Mouse (Mus musculus) urinary bladder, postnatal 4 days (tissue): ENCODE measurements around the gene Pde4a.
"Not testable (repeated sequence)": the region's sequence is repeated elsewhere in the genome, so short reads cannot be mapped to it uniquely, and the experiment has no call there.

Experiments used
- DNase-seq, 2 experiments: peaks; one replicate each; pipeline ENCODE4 v3.0.0; 2021 to 2022; ENCODE audit warnings: low spot score in 2 of 2

Pde4a gene

DNA sequence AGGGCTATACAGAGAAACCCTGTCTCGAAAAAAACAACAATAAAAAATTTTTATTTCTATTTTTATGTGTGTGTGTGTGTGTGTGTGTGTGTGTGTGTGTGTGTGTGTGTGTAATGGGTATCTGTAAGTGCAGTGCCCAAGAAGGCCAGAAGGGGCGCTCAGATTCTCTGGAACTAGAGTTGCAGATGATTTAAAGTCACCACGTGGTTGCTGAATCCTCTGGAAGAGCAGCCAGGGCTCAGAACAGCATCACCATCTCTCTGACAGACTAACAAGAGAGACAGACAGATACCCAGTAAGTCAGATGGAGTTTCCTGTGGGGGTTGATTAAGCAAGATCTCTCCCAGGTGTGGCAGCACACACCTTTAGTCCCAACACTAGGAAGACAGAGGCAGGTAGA, 54.3 kb downstream of the Pde4a start:
- DNase-seq, result no peak

DNA sequence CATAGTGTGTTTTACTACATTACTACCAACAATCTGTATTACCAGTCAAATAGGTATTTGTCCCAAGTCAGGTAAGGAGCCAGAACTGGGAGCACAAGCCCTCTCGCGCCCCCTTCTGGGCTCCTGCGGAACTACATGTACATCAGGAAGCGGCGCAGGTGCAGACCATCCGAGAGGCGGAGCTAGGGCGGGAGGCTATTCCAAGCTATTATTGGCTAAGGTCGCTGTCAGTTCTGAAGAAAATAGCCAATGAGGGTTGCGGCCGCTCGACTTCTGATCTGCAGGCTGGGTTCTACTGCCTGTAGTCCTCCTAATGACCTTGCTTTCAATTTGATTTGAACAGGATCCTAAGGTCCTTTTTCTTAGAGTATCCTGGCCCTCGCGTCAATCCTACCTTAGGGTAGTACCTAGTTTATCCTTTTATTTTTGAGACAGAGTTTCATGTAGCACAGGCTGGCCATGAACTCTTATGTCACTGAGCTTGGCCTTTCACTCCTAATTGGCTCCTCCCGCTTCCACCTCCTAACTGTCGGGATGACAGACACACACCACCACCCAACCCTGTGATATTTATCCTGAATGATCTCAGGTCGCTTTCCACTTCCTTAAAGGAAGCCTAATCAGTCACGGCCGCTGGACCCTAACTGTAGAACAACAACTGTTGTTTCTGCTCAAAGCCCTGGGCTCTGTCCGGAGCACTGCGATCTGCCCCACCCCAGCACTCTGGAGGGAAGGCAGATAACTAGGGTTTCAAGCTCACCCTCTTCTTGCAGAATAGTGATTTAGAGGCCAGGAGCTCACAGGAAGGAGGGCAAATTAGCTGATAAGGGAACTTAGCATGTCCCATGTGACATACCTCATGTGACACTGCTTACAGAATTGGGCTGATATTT, 55.2 kb downstream of the Pde4a start:
- peak; percentile 82 to 91 for DNase-seq

DNA sequence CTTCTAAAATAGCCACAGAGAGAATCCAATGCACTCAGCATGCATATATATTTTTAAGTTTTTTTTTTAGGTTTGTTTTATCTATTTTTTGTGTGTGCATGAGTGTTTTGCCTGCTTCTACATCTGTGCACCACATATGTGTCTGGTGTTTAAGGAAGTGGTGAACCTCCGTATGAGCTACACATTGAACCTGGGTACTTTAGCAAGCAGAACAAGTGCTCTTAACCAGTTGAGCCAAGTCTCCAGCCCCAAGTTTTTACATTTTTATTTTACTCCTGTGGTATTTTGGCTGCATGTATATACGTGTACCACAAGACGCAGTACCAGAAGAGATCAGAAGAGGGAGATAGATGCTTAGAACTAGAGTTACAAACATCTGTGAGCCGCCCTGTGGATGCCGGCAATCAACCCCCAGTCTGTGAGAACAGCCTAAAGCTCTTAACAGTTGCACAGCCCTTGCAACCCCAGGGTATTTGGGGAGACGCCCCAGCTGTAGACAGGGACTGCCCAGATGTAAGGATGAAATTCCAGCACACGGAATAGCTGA, 55.9 kb downstream of the Pde4a start:
- DNase-seq, result no peak

DNA sequence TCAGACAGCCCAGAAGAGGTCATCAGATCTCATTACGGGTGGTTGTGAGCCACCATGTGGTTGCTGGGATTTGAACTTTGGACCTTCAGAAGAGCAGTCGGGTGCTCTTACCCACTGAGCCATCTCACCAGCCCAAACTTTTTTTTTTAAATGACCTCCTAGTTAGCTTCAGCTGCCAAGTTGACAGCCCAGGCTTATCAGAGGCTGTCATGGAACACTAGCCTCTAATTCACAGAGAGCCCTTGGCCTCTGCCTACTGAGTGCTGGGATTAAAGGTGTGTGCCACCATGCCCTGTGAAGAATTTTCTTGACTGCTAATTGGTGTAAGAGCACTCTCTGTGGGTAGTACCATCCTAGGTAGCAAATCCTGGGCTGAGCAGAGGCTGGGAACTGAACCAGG, 58.0 kb downstream of the Pde4a start:
- not testable (repeated sequence) for DNase-seq

DNA sequence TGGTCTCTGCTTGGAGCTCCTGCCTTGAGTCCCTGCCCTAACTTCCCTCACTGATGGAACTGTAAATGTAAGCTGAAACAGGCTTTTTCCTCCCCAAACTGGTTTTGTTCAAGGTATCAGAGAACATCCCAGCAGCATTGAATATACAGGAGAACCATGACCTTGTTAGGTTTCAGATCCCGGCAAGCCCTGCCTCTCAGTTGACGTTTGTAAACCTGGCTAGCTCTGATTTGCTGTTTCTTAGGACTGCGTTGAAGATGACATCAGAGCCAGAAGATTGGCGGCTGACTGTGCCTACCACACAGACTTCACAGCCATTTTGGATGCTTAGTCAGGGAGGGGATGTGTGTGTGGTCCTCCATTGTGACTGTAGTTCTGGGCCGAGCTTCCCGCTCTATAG, 58.4 kb downstream of the Pde4a start:
- DNase-seq, result no peak

DNA sequence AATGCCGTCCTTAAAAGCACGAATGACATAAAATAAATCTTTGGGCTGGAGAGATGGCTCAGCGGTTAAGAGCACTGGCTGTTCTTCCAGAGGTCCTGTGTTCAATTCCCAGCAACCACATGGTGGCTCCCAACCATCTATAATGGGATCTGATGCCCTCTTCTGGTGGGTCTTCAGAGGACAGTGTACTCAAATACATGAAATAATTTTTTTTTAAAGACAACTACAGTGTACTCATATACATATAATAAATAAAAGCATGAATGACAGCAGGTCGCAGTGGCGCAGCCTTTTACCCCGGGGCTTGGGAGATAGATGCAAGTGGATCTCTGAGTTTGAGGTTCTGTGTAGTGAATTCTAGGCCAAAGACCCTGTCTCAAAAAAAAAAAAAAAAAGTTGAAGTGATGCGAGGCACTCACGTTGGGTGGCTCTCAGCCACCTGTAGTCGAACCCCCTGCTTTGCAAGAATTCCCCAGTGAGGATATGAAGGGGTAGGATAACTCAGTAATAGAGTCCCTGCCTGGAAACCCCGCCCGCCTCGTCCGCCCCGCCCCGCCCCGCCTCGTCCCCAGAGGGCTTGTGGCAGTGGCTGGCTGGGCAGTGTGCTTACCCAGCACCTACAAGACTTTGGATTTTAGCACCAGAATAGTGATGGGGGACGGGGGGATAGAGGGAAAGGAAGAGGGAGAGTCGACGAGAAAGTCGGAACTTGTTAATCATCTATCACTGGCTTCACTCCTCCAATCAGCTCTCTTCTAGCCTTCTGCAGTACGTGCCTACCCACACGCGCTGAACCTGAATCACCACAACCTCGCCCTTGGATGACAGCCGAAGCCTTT, 59.3 kb downstream of the Pde4a start:
- DNase-seq, result no peak

DNA sequence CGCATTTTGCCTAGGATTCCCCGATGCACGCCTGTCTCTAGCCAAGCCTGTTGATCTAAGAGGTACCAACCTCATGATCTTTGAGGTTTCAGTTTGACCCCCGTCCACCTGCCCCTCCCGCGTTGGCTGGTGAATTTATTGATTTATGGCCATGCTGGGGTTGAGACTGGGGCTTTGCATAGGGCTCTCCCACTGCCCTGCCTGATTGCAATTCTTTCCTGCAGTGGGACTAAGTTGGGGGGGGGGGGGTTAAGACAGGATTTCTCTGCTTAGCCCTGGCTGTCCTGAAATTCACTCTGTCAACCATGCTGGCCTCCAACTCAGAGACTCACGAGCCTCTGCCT, 59.9 kb downstream of the Pde4a start:
- no peak for DNase-seq

DNA sequence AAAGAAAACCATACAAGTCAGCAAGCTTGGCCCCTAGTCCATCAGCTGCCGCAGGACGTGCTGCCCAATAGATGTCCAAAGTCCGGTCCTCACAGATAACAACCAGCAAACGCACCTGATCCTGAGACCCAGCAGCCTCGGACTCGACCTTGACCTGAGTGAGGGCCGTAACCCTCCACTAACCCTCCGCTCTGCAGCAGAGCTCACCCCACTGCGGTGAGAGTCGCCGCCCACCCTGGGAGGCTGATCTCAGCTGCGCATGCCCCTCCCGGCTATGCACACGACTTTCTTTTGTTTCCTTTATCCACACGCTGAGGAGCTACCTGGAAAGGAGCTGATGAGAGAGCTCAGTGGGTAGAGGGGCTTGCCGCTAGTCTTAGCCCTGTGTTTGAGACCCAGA, 61.8 kb downstream of the Pde4a start:
- no peak for DNase-seq

DNA sequence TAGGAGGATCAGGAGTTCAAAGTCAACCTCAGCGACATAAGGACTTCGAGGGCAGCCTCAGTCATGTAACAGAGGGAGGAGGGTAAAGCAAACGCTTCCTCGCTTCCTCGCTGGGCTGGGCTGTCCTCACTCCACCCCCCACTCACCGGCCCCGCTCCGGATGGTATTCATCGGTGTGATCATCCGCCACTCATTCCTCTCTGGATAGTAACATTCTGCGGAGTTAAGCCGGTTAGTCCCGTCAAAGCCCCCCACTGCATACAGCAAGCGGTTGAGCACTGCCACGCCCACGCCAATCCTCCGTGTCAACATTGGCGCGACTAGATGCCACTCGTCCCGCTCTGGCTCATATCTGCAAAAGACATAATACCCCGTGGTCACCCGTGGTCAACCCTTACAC, 66.0 kb downstream of the Pde4a start:
- DNase-seq, result no peak

DNA sequence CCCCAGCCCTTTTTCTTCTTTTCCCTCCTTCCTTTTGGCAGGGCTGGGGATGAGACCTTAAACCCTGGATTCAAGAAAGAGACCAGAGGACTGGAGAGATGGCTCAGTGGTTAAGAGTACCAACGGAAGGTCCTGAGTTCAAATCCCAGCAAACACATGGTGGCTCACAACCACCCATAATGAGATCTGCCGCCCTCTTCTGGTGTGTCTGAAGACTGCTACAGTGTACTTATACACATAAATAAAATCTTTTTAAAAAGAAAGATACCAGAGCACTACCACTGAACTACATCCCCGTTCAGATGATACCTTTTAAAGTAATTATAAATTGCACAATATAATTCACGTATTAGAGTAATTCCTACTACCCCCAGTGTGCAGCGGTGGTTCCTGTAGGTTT, 67.4 kb downstream of the Pde4a start:
- DNase-seq, result no peak

DNA sequence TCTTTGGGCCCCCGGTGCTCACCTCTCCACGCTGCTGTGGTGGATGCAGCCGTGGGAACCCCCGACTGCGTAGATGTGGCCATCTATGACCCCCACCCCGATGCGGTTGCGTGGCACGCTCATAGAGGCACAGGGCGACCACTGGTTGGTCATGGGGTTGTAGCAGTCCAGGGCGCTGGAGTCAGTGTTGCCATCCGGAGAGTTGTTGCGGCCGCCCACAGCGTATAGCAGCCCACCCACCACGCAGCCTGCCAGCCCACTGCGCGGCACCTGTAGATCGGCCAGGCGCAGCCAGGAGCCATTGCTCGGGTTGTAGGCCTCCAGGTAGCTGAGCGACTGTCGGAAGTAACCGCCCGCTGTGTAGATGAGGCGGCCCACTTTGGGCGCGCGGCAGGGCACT, 67.9 kb downstream of the Pde4a start:
- DNase-seq, result no peak

DNA sequence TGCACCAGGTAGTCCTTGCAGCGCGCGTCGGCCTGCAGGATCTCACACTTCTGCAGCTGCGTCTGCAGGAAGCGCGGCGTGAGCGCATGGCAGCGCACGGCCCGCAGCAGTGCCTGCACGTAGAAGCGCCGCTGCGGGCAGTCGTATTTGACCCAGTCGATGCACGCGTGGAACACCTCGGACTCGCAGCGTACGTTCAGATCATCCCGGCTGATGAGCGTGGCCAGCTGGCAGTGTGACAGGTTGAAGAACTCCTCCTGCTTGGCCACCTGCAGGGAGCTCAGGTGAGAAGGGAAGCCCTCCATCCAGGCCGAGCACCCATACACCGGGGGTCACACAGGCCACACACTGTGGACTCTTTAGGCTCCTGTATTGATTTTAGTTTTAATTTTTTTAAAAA, 68.3 kb downstream of the Pde4a start:
- DNase-seq, result no peak

DNA sequence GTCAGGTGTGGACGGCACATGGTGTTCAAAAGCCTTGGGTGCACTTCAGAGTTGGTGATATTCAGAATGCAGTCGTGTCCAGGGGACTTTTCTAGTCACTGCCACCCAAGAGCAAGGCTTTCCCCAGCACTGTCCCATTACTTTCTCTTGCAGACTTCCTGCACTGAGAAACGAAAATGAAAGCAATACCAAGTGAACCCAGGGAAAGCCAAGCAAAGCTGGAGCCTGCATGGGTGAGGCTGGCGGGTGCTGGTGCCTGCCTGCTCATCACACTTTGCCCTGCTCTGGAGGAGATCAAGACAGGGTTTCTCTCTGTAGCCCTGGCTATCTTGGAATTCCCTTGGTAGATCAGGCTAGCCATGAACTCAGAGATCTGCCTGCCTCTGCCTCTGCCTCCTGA, 69.8 kb downstream of the Pde4a start:
- no peak for DNase-seq

DNA sequence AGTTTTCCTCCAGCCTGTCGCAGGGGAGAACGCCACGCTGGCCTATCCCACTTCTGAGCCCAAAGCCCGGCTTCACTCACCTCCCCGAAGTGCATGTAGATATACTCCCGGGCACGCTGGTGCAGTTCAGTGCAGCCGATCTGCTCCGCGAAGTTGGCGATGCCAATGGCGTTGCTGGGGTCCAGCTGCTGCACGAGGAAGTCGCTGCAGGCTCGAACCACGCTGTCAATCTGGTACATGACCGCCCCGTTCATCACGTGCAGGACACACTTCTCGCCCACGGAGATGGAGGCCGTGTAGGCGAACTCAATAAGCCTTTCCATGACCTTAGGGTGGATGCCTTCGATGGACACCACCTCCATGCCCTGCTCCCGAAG, 71.5 kb downstream of the Pde4a start:
- no peak for DNase-seq

DNA sequence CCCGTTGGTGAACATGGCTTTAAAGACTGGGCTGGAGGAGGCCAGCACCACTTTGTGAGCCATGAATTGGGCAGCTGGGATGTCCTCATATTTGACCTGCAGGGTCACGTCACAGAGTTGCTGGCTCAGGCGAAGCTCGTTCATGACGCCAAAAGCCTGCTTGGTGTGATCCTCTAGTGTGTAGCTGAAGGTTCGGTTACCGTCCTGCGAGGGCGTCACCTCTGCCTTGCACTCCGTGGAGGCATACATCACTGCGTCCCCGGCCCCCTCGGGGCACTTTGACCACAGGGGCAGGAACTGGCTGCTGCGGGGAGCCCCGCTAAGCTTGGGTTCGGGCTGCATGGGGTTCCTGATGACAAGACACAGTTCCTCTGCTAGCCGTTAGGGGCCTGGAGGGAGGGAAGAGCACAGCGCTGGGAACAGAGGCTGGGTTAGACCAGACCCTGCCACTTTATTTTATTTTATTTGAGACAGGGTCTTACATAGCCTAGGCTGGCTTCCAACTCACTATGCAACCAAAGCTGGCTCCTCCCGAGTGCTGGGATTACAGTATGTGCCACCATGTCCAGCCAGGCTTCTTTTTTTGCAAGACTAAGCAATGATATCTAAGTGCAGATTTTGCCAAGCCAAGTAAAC, 72.0 kb downstream of the Pde4a start:
- no peak for DNase-seq

DNA sequence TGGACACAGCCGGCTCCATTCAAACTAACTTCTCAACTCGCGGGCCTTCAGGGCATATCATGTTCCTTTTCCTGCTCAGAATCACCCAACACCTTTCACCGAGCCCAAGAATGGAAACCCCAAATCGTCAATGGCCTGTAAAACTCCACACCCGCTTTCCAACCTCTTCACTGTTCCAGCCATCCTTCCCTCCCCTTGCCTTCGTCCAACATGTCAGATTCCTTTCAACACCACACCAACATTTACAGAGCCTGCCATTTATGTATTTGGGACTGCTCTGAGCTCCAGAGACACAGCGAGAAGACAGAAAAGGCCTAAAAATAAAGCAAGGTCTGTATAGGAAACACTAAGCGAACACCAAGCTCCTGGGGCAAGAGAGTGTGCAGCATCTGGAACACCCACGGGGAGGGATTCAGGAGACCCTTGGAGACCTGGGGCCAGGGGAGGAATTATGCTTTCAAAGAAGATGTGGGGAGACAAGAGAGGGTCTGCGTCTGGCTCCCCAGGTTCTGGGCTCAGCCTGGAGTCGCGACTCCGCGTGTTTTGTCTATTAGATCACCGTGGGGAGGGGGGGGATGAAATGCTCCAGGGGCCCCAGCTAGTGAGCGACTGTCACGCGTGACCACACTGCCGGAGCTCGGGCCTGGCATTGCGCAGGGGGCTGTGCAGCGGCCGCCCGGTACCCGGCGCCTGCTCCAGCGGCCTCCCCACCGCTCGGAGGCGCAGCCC, 72.7 kb downstream of the Pde4a start:
- DNase-seq, result no peak

DNA sequence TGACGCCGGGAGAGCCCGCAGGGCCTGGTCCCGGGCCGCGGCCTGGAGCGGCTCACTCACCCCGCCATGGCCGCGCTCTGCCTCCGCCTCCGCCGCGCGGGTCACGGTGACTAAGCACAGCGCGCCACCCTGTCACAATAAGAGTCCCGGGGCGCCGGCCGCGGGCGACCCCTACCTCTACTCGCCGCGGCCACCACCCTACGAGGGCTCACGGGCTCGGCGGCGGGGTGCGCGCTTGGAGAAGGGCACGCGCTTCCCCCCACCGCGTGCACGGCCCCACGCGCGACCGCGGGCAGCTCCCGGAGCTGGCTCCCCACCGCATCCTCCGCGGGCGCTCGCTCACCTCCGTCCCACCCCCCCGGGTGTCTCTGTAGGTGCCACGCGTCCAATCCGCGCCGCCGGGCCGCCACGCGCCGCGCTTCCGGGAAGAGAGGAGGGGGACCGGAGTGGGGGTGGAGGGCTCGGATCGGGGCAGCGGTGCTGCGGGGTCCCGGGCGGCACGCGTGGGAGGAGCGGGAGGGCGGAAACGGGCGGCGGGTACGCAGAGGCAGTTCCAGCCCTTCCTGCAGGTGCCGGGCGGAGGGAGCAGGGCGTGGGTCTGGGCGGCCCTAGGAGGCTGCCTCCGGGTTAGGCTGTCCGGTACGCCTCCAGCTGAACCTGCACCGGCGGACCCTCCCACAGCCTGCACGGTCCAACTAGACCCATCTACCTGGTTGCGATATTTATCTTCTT, 73.4 kb downstream of the Pde4a start, which contains the start of gene Keap1:
TSS of gene Keap1 (minus strand) at position 629 of the 732 bp plus-strand sequence.
- DNase-seq, result peak; percentile 77 to 85

DNA sequence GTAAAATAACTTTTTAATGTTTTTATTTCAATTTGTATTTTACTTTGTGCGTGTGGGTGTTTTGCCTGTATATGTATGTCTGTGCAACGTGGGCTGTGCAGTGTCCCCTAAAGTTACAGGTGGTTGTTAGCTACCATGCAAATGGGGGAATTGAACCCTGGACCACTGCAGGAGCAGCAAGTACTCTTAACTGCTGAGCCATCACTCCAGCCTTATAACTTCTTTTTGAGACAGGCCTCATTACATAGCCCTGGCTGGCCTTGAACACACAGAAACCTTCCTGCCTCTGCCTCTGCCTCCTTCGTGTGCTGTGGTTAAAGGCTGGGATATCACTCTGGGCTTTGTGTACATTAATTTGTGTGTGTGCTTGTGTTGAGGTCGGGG, 73.9 kb downstream of the Pde4a start:
- no peak for DNase-seq

DNA sequence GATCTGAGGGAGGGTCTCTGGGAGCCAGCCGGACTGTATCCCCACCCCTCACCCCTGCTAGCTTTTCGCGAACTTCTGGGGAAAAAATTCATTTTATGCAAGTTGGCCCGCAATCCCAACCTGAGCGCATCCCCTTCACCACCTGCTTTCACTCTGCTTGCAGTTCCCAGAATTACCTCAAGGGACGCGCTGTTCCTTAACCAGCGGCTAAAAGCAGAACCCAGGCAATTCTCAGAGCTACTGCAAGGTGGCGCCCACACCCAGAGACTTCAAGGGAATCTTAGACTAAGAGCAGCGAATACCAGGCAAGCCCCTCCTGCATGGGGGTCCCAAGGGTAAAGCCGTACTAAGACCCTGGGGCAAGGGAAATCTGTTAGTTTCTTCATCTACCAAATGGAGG, 75.8 kb downstream of the Pde4a start:
- DNase-seq, result peak; percentile 53 to 79

DNA sequence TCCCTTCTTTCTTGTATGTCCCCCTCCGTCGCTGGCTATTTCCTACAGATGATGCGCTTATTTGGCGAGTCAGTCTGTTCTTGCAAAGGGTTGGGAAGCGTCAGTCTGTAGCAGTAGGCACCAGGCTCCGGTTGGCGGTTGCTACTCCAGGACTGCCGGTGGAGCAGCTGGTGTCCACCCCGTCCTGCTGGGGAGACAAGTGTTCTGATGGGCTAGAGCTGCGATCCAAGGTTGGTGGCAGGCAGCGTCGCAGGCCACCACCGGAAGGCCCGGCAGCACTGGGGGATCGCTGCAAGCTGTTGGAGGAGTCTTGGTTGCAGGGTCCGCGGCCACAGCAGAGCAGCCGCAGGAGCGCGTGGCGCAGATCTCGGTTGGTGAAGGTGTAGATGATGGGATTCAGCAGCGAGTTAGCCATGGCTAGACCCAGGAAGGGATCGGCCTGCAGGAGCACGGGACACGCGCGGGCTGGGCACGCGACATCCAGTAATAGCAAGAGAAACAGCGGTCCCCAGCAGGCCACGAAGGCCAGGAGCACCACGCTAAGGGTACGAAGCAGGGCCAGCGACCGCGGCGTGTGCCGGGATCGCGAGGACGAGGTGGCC, 78.4 kb downstream of the Pde4a start:
- no peak for DNase-seq
